Mouse (Mus musculus): ENCODE results near the gene Olfr710.
"Not testable (repeated sequence)": the region's sequence is repeated elsewhere in the genome, so short reads cannot be mapped to it uniquely, and the experiment has no call there.

Olfr710 gene

GRCm38 (mm10) chr7:106948212-106948611 is at the start of gene Olfr710:
Gene Olfr710 (minus strand): TSS chr7:106948312.
- no peak for DNase-seq

- DNase-seq, result peak; percentile 2
Observed at GRCm38 (mm10) chr7:106985236-106985635, 37.1 kb upstream of the Olfr710 start.

GRCm38 (mm10) chr7:106975353-106975752 is 27.2 kb upstream of the Olfr710 start, which contains the start of gene Olfr711:
Gene Olfr711 (minus strand): TSS chr7:106975453.
- DNase-seq, result no peak

- peak; percentile 12 for DNase-seq
Observed at GRCm38 (mm10) chr7:106967503-106967902, 19.4 kb upstream of the Olfr710 start.

- no peak for DNase-seq
Observed at GRCm38 (mm10) chr7:106963837-106964236, 15.7 kb upstream of the Olfr710 start, which contains the start of gene Olfr6. Gene Olfr6 (minus strand): TSS chr7:106963937.

- no peak for DNase-seq
Observed at GRCm38 (mm10) chr7:106932119-106932518, 16.0 kb downstream of the Olfr710 start, which contains the start of gene Olfr709-ps1. Gene Olfr709-ps1 (minus strand): TSS chr7:106932219.

- DNase-seq, result not testable (repeated sequence)
Observed at GRCm38 (mm10) chr7:106920961-106921360, 27.2 kb downstream of the Olfr710 start.

- no peak for DNase-seq
Observed at GRCm38 (mm10) chr7:106907676-106908075, 40.4 kb downstream of the Olfr710 start, which contains the start of gene Olfr1532-ps1. Gene Olfr1532-ps1 (plus strand): TSS chr7:106908001.

GRCm38 (mm10) chr7:106901141-106901540 is 47.0 kb downstream of the Olfr710 start, which contains the start of gene Olfr707:
Gene Olfr707 (minus strand): TSS chr7:106901241.
- DNase-seq, result not testable (repeated sequence)

Measured in embryo, embryonic 11 days (tissue).